Mouse (Mus musculus) cerebellum, adult 2 months (tissue): ENCODE data around the gene Tmem182. TPM values are rescaled to one million over a fixed set of nuclear protein-coding genes. Genes with fewer than 3 reads are reported as not detected.

Experiments used
- DNase-seq, 2 experiments: peaks; one replicate each; pipeline ENCODE4 v3.0.0; 2021
- H3K27ac ChIP-seq: fragments of 200-500 bp; 2 replicates; pipeline ENCODE4 v1.5.1; 2012; ENCODE audit warnings: low read length, control low read depth, inconsistent platforms; ENCODE audit not compliant: insufficient read depth
- H3K27me3 ChIP-seq: fragments of 200-500 bp; 2 replicates; pipeline ENCODE4 v1.6.1; 2012; ENCODE audit warnings: inconsistent platforms, mild to moderate bottlenecking, low read length, moderate library complexity; ENCODE audit not compliant: control insufficient read depth, insufficient read depth
- H3K4me1 ChIP-seq: fragments of 200-500 bp; 2 replicates; pipeline ENCODE4 v1.6.1; 2011; ENCODE audit warnings: low read length; ENCODE audit not compliant: control insufficient read depth, insufficient read depth
- H3K4me3 ChIP-seq: fragments of 200-500 bp; replicated peaks from 2 replicates; pipeline ENCODE3; 2011; ENCODE audit warnings: mild to moderate bottlenecking, low read depth, low read length, control low read depth; ENCODE audit not compliant: insufficient read depth
- CTCF ChIP-seq: fragments of 200-500 bp; IDR thresholded peaks from 2 replicates; pipeline ENCODE4 v1.5.1; 2011; ENCODE audit warnings: low read depth, mild to moderate bottlenecking, control low read depth, low read length, moderate library complexity, borderline replicate concordance; ENCODE audit not compliant: insufficient read depth
- POLR2A ChIP-seq: fragments of 200-500 bp; IDR thresholded peaks from 2 replicates; pipeline ENCODE4 v1.6.1; 2011; ENCODE audit warnings: low read length, control low read depth, borderline replicate concordance; ENCODE audit not compliant: insufficient read depth
- WGBS: fragments of 180-500 bp; shearing (Covaris S2); methylation state at CpG from one replicate; pipeline ENCODE4 v1.1.7; 2018; 5-methylcytosine and 5-hydroxymethylcytosine counted together
- polyA plus RNA-seq: library from polyadenylated mRNA; depleted of rRNA; stranded (reverse); fragments of >200 nt; gene quantifications from 2 replicates; pipeline ENCODE4 v1.2.3, GENCODE M21; 2012

Gene Tmem182
- polyA plus RNA-seq, 1 experiment = 0.23 TPM

DNA sequence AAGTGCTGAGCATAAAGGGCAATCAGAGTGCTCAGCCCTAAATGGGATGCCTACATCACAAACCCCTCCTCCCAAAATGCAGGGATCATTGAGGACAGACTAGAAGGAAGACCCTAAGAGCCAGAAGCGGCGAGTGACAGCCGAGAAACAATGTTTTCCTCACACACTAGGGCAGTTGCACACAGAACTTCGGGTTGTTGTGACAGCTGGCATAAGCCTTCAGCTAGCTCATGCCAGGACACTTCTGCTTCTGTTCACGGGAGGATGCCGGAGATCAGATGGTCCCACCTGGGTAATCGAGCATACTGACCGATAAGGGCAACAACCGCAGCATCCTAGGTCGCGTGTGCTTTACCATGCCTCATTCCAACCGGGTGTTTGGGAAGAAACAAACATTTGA lies 1.3 kb upstream of the Tmem182 start:
- H3K4me3 ChIP-seq = no peak overlapping the region
- no peaks in the 10 kb centered on the region for H3K4me1 ChIP-seq
- H3K27me3 ChIP-seq = no peaks in the 10 kb centered on the region
- no peak overlapping the region for H3K27ac ChIP-seq
- WGBS = 63% methylated on average over 12 of the region's 12 CpGs
- no peak for TF ChIP-seq CTCF
- TF ChIP-seq POLR2A = no peak
- no peak for DNase-seq

DNA sequence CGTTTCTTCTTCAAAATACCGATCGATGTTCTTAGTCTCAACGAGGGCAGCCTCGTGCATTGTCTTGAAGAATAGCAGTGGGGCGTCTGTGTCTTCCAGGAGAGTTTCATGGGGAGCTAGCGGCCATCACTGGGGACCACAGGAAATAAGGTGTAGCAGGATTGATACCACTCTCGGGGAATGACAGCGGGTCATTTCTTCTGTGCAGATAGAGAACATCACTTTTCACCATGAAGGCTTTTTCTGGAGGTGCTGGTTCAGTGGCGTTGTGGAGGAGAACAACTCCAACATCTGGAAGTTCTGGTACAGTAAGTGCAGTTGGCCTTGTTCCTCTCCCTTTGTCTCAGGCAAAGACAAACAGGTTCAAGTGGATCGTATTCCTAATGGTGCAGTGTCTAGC lies 490 bp downstream of the Tmem182 start:
- H3K4me1 ChIP-seq = no peaks in the 10 kb centered on the region
- TF ChIP-seq POLR2A (no peak), CTCF (no peak)
- no peak for DNase-seq
- no peak overlapping the region for H3K4me3 ChIP-seq
- 87% methylated on average over 11 of the region's 11 CpGs for WGBS
- H3K27me3 ChIP-seq = no peaks in the 10 kb centered on the region
- H3K27ac ChIP-seq = no peak overlapping the region

DNA sequence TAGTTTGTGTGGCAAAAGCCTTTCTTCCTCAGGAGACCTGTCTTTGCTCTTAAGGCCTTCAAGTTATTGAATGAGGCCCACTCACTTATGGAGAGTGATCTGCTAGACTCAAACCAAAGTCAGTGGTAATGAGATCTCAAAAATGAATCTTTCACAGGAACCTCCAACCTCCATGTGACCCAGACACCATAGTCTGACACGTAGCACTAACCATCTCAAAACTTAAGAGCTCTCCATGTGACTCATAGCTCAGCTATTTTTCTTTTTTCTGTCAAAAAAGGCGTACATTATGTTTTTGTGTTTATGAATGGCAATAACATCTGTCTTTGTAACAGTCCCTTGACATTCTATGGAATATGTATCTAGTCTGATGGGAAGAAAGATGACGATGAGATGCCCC lies 3.2 kb downstream of the Tmem182 start:
- no peak for TF ChIP-seq POLR2A
- TF ChIP-seq CTCF = no peak
- WGBS = 86% methylated on average over 3 of the region's 3 CpGs
- H3K27ac ChIP-seq = no peak overlapping the region
- H3K27me3 ChIP-seq = no peaks in the 10 kb centered on the region
- no peaks in the 10 kb centered on the region for H3K4me1 ChIP-seq
- H3K4me3 ChIP-seq = no peak overlapping the region
- DNase-seq = no peak

DNA sequence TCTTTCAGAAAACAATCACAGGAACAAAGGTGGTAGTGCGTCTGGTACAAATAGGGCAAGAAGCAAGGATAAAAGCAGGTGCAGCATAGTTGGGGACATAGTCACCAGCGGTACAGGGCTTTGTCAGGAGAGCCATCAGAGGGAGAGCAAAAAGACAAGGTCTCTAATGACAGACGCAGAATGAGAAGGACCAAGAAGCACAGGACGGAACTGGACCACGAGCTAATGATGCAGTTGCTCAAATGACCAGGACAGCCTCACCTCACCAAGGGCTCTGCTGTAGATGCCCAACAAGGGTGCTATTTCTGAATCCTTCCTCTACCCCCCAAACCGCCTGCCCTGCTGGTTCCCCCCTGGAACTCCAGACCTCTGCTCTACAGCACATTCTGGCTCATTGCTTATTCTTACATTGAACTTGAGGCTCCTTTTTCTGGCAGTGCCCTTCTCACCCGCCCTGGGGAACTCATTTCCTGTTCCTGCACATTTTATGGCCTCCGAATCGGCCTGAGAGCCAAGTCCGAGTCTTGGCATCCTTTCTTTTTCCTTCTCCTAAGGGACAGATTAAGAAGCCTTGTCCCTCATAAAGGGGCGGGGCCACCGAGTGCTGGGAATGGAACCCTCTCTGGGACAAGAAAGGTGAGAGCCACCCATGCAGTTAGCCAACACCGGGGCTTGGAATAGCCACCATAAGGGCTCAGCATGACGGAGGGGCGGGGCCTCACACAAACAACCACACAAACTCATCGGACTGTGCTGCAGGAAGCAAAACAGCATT lies 9.9 kb downstream of the Tmem182 start:
- WGBS = 45% methylated on average over 16 of the region's 16 CpGs
- Histone ChIP-seq H3K27ac (no peak overlapping the region), H3K4me3 (no peak overlapping the region), H3K27me3 (no peaks in the 10 kb centered on the region), H3K4me1 (no peaks in the 10 kb centered on the region)
- no peak for DNase-seq
- no peak for TF ChIP-seq POLR2A
- TF ChIP-seq CTCF = no peak

DNA sequence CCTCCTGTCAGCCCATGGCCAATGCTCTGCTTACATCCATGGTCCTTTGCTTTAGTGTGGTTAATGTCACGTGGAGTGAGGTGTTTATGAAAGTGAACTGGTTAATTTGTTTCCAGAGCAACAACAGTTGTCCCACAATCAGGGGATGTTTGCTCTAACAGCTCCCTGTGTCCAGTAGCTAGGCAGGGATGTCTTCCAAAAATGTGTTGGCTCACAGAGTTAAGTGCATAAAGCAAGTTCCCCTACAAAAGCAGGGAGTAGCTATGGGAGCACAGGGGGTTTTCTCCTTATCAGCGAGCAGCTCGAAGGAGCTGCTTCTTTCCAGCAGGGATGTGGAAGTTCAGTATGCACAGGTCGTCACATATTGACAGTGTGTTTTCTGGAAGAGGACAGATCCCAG lies 19.1 kb downstream of the Tmem182 start:
- TF ChIP-seq POLR2A = no peak
- TF ChIP-seq CTCF = no peak
- H3K27ac ChIP-seq = no peak overlapping the region

DNA sequence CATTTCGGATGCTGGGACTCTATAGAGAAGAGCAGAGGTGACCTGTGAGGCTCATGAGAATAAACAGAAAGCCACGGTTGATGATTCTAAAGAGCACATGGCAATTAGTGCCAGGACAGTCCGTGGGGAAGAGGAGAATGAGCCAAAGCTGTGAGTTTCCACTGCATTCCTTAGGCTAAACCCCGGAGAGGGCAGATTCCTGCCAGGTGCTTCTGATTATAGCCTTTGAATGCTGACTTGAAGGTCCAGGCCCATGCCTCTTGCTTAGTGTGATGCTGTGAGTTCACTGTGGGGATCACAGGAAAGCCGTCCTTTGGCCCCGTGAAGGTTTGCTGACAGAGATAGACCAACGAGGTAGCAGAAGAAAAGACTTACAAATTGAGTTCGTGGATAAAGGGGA lies 19.5 kb downstream of the Tmem182 start:
- Histone ChIP-seq H3K4me1 (no peaks in the 10 kb centered on the region), H3K27ac (no peak overlapping the region), H3K4me3 (no peak overlapping the region), H3K27me3 (no peaks in the 10 kb centered on the region)
- DNase-seq = no peak
- 29% methylated on average over 8 of the region's 8 CpGs for WGBS
- TF ChIP-seq CTCF (no peak), POLR2A (no peak)

More for the DNA sequence above, 19.1 kb downstream of the Tmem182 start:
- H3K4me3 ChIP-seq = no peak overlapping the region
- WGBS = 27% methylated on average over 4 of the region's 4 CpGs
- no peaks in the 10 kb centered on the region for H3K27me3 ChIP-seq
- DNase-seq = no peak
- no peaks in the 10 kb centered on the region for H3K4me1 ChIP-seq

DNA sequence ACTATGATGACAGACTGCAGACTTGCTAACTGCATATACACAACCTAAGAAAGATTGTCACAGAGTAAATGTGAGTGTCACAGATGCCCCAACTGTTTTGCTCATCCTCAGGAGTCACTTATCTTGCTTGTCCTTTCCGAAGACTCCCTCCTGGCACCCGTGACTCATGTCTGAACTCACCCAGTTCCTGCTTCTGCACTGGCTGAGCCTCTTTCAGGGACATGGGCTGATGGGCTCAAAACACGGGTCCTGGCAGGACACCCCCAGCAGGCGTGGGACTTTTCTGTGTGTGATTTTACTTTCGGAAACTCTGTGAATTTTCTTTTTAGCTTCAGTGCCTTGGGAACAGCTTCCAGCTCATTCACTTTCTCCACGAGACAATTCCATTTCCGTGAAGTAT lies 20.4 kb downstream of the Tmem182 start:
- no peak for TF ChIP-seq POLR2A
- 67% methylated on average over 7 of the region's 7 CpGs for WGBS
- no peak for DNase-seq
- Histone ChIP-seq H3K27ac (no peak overlapping the region), H3K4me1 (no peaks in the 10 kb centered on the region), H3K27me3 (no peaks in the 10 kb centered on the region), H3K4me3 (no peak overlapping the region)

DNA sequence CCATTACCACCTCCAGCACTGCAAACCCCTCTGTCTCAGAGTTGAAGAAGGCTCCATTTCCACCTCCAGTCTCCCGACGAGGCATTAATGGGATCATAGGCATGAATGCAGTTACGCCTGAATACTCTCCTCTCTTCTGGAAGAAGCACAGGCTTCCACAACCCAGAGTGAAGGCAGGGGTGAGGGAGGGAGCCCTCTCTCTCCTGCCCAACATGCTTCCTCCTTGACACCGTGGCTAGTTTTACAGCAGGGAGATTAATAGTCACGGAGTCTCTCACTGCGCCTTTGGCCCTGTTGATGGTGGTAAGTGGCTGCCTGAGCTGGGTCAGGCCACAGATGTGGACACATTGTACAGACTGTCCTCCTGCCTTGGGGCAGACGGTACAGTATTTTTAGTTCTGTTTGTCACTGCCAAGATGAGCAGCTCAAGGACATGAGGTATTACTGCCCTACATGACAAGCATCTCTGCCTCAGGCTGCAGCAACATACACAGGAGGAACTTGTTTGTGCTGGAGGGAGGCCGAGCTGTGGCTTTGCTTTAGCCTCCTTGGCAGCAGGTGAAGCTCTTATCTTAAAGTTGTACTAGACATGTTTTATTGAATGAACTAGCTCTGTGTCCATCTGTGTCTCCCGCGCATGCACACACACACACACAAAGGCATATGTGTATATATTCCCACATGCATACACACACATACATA lies 24.0 kb downstream of the Tmem182 start:
- TF ChIP-seq CTCF (no peak), POLR2A (no peak)
- Histone ChIP-seq H3K27ac (no peak overlapping the region), H3K27me3 (no peaks in the 10 kb centered on the region), H3K4me3 (no peak overlapping the region), H3K4me1 (no peaks in the 10 kb centered on the region)
- peak in 1 of 2 experiments; percentile 18 for DNase-seq
- WGBS = 63% methylated on average over 10 of the region's 10 CpGs
